Mouse (Mus musculus) intestine, postnatal 0 days (tissue): ENCODE data around the gene Tspan18. TPM values are rescaled to one million over a fixed set of nuclear protein-coding genes. Genes with fewer than 3 reads are reported as not detected.

Experiments
- ATAC-seq: fragments of 200-750 bp; cut with Nextera tagmentation; 2 replicates; pipeline ENCODE4 v1.8.0; 2017; ENCODE audit warnings: mild to moderate bottlenecking, moderate TSS enrichment, moderate library complexity
- H3K27ac ChIP-seq: fragments of 300-500 bp; sonication (generic); 2 replicates; pipeline ENCODE4 v1.5.1; 2014; ENCODE audit warnings: mild to moderate bottlenecking, low read depth, low read length, moderate library complexity
- H3K27me3 ChIP-seq: fragments of 300-500 bp; sonication (generic); replicated peaks from 2 replicates; pipeline ENCODE4 v1.6.1; 2014; ENCODE audit warnings: low read length, mixed read lengths; ENCODE audit not compliant: control insufficient read depth, insufficient read depth
- H3K36me3 ChIP-seq: fragments of 300-500 bp; sonication (generic); 2 replicates; pipeline ENCODE4 v1.6.1; 2014; ENCODE audit warnings: mild to moderate bottlenecking, moderate library complexity; ENCODE audit not compliant: control insufficient read depth, insufficient read depth
- H3K4me1 ChIP-seq: fragments of 300-500 bp; sonication (generic); replicated peaks from 2 replicates; pipeline ENCODE4 v1.6.1; 2014; ENCODE audit warnings: antibody characterized with exemption, low read length, mixed read lengths; ENCODE audit not compliant: control insufficient read depth, insufficient read depth
- H3K4me2 ChIP-seq: fragments of 300-500 bp; sonication (generic); replicated peaks from 2 replicates; pipeline ENCODE4 v1.6.1; 2014; ENCODE audit warnings: low read depth, mild to moderate bottlenecking, moderate library complexity
- H3K4me3 ChIP-seq: fragments of 300-500 bp; sonication (generic); 2 replicates; pipeline ENCODE4 v1.5.1; 2014; ENCODE audit warnings: low read depth, low read length
- H3K9ac ChIP-seq: fragments of 300-500 bp; sonication (generic); 2 replicates; pipeline ENCODE4 v1.6.1; 2014; ENCODE audit warnings: mild to moderate bottlenecking, low read depth, low read length
- H3K9me3 ChIP-seq: fragments of 300-500 bp; sonication (generic); 2 replicates; pipeline ENCODE4 v1.6.1; 2016; ENCODE audit warnings: mixed run types; ENCODE audit not compliant: control insufficient read depth
- CTCF ChIP-seq: sonication (generic); IDR thresholded peaks from 2 replicates; pipeline ENCODE4 v1.5.1; 2016; ENCODE audit warnings: low read depth, mild to moderate bottlenecking, control low read depth, antibody characterized with exemption, moderate library complexity
- WGBS: fragments of 180-500 bp; shearing (Covaris S2); extraction: QIAGEN DNeasy Blood & Tissue Kit; methylation state at CpG from one replicate; pipeline ENCODE4 v1.1.7; 2014; 5-methylcytosine and 5-hydroxymethylcytosine counted together
- polyA plus RNA-seq: library from polyadenylated mRNA; unstranded; fragments of >200 nt; fragmentation: Nextera tagmentation; extraction: Ambion mirVana; gene quantifications from 2 replicates; pipeline ENCODE4 v1.2.1, GENCODE M21; 2015

The Tspan18 gene
- polyA plus RNA-seq, 1 experiment from 2014 or later: 18.0 TPM

DNA sequence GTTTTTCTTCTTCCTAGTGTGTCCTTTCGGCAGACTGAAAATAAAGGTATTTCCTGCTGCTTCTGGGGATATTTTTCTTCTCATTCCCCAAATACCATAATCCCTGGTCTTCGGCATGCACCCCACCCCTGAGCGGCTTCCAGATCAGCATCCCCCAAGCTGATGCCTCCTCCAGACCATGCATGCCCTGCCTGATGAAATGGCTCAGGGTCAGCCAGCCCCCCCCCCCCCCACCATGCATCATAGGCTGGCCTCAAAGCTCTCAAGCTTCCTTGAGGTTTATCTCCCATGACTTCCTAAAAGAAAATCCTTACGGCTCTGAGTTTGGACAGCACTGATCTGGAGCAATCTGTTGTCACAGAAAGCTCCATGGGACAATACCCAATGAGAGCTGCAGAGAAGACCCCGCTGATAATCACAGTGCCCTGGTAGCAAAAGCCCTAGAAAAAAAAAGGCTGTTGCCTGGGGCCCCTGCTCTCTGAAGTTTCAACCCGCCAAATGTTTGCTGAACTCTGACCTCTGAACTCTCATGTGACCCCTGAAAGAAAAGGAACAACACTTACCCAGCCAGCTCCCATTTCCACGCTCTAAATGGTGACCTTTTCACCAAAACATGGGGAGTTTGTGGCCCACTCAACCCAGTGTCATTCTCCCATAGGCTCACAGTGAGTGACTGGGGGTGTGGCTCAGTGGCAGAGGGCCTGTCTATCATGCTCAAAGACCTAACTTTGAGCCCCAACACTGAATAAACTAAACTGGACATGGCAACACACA is 43.8 kb downstream of the Tspan18 start:
- Histone ChIP-seq H3K9ac (no peak overlapping the region), H3K36me3 (no peaks in the 10 kb centered on the region), H3K27me3 (no peaks in the 10 kb centered on the region), H3K4me3 (no peak overlapping the region), H3K4me1 (no peaks in the 10 kb centered on the region), H3K9me3 (no peaks in the 10 kb centered on the region), H3K27ac (no peak overlapping the region), H3K4me2 (no peak overlapping the region)
- TF ChIP-seq CTCF: no peak
- 56% methylated on average over 7 of the region's 7 CpGs for WGBS
- ATAC-seq: no peak

DNA sequence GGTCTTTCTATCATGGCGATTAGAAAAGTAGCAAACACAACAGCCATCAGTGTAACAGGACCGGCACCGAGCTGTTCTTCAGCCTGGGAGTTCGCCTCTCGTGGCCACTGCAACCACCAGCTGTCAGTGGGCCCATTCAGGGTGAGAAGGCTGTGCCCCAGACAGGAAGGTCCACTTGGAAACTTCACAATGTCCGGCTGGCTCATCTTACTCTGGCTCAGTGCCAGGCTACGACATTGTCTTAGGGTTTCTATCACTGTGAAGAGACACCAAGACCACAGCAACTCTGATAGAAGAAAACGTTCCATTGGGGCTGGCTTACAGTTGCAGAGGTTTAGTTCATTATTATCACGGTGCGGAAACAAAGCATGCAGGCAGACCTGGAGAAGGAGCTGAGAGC is 45.1 kb downstream of the Tspan18 start:
- Histone ChIP-seq H3K9ac (no peak overlapping the region), H3K4me3 (no peak overlapping the region), H3K9me3 (no peaks in the 10 kb centered on the region), H3K36me3 (no peaks in the 10 kb centered on the region), H3K4me2 (no peak overlapping the region), H3K27ac (no peak overlapping the region), H3K4me1 (no peaks in the 10 kb centered on the region), H3K27me3 (no peaks in the 10 kb centered on the region)
- no peak for TF ChIP-seq CTCF
- ATAC-seq: no peak
- 66% methylated on average over 10 of the region's 10 CpGs for WGBS

DNA sequence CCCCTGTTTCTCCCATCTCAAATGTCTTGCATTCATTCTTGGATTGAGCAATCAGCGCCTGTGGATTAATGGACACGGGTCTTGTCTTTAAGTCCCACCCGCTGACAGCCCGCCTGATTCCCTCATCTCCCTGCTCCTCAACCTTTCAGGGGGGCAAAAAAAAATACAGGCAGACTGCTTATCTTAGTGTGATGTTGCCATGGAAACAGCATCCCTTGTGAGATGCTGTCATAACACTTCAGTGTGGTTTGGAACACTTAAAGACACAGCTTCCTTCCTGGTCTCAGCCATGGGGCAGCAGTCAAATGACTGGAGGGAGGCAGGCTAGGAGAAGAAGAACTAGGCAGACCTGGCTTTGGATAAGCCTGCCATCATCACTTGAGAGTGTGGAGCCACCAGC is 47.0 kb downstream of the Tspan18 start:
- H3K36me3 ChIP-seq: no peaks in the 10 kb centered on the region
- no peak overlapping the region for H3K27ac ChIP-seq
- TF ChIP-seq CTCF: no peak
- no peaks in the 10 kb centered on the region for H3K4me1 ChIP-seq
- no peak overlapping the region for H3K9ac ChIP-seq
- no peak for ATAC-seq
- no peak overlapping the region for H3K4me3 ChIP-seq
- no peaks in the 10 kb centered on the region for H3K9me3 ChIP-seq
- H3K27me3 ChIP-seq: no peaks in the 10 kb centered on the region
- WGBS: 60% methylated on average over 4 of the region's 4 CpGs
- H3K4me2 ChIP-seq: no peak overlapping the region

DNA sequence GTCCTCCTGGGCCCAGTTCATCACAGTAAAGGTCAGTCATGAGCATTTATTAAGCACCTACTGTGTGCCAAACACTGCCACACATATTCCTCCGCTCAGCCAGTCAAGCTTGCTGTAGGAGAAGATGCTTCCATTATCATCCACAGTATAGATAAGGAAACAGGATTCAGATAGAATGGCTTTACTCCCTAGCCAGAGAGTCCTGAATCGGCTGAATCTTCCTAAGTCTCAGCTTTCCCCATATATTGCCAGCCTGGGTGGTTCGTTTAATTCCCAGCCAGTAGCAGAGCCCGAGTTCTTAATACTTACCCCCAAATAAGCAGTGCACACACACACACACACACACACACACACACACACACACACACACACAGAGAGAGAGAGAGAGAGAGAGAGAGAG is 47.6 kb downstream of the Tspan18 start:
- Histone ChIP-seq H3K4me2 (no peak overlapping the region), H3K27ac (no peak overlapping the region), H3K4me1 (no peaks in the 10 kb centered on the region), H3K9ac (no peak overlapping the region), H3K27me3 (no peaks in the 10 kb centered on the region), H3K4me3 (no peak overlapping the region), H3K9me3 (no peaks in the 10 kb centered on the region), H3K36me3 (no peaks in the 10 kb centered on the region)
- no peak for ATAC-seq
- WGBS: 61% methylated on average over 4 of the region's 4 CpGs
- no peak for TF ChIP-seq CTCF

DNA sequence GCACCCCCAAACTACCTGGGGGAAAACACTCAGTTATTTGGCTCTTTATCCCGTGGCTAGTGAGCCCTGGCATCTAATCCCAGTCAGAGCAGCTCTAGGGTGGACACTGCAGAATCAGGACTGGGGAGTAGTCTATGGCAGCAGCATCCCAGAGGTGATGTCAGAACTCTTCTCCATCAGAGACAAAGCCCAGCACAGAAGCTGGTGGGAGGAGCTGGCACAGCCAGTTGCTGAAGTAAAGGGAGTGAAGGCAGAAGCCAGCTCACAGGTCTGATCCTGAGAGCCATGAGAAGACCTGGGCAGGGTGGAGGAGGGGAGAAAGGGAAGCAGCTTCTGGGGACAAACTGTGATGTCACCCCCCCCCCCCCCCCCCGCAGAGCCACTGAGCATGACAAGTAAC is 48.0 kb downstream of the Tspan18 start:
- no peak overlapping the region for H3K27ac ChIP-seq
- no peaks in the 10 kb centered on the region for H3K4me1 ChIP-seq
- no peaks in the 10 kb centered on the region for H3K27me3 ChIP-seq
- no peak overlapping the region for H3K4me2 ChIP-seq
- H3K36me3 ChIP-seq: no peaks in the 10 kb centered on the region
- 55% methylated on average over 1 of the region's 2 CpGs for WGBS
- ATAC-seq: no peak
- no peak overlapping the region for H3K9ac ChIP-seq
- no peaks in the 10 kb centered on the region for H3K9me3 ChIP-seq
- TF ChIP-seq CTCF: no peak
- H3K4me3 ChIP-seq: no peak overlapping the region

DNA sequence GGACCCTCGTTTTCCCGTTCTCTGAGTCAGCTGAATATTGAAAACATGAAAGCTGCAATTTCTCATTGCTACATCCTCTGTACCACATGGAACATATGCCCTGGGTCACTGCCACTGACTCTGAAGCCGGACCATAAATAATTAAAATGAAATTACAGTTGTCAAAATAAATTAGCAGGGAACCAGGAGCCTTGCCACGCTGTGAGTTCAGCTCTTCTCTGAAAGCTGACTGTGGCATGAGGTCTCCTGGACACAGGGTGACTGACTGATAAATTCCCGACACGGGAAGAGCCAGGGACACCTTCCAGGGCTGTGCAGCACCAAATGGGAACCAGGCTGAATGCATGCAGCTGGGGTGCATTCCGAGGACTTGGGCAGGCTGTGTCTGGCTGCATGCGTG is 48.5 kb downstream of the Tspan18 start:
- 76% methylated on average over 8 of the region's 8 CpGs for WGBS
- Histone ChIP-seq H3K36me3 (no peaks in the 10 kb centered on the region), H3K4me1 (no peaks in the 10 kb centered on the region), H3K27ac (no peak overlapping the region; the same call in 1 of the 2 replicates), H3K4me2 (no peak overlapping the region), H3K27me3 (no peaks in the 10 kb centered on the region), H3K9ac (no peak overlapping the region), H3K4me3 (no peak overlapping the region), H3K9me3 (no peaks in the 10 kb centered on the region)
- no peak for ATAC-seq
- TF ChIP-seq CTCF: no peak
